Mouse (Mus musculus): ENCODE results near the gene AI837181. TPM values are rescaled to one million over a fixed set of nuclear protein-coding genes. Genes with fewer than 3 reads are reported as not detected.
"Not testable (repeated sequence)": the region's sequence is repeated elsewhere in the genome, so short reads cannot be mapped to it uniquely, and the experiment has no call there.

Gene AI837181
- total and polyA plus RNA-seq, 2 experiments from 2014 or later, result 74.1 to 98.8 TPM

- no peaks in the 10 kb centered on the region for H3K27me3 ChIP-seq (ENCODE audit: insufficient read depth, low read length)
- ATAC-seq (ENCODE audit: low FRiP score), result peak; percentile 95
- DNase-seq (ENCODE audit: low spot score), result peak; percentile 98
- 2% methylated on average over 43 of the region's 43 CpGs for WGBS
- peak within 1 kb of the TSS; percentile 93 for H3K4me3 ChIP-seq (ENCODE audit: low read depth, low read length)
- H3K36me3 ChIP-seq (ENCODE audit: insufficient read depth, low read length), result peaks cover 20% of the 10 kb centered on the region
- TF ChIP-seq CTCF (IDR thresholded peaks at IDR 0.05), result 0 out of 2 replicates have a peak, but pooled peaks have one; percentile 10
- H3K27ac ChIP-seq (ENCODE audit: low read depth, low read length), result peak within 1 kb of the TSS; percentile 94
- H3K9ac ChIP-seq (replicated peaks; ENCODE audit: low read length, poor library complexity, severe bottlenecking), result peak within 1 kb of the TSS; percentile 96
- H3K4me2 ChIP-seq (ENCODE audit: low read depth, low read length, poor library complexity, severe bottlenecking), result peak within 1 kb of the TSS; percentile 79
- H3K9me3 ChIP-seq (ENCODE audit: low read length), result no peaks in the 10 kb centered on the region
- H3K4me1 ChIP-seq (ENCODE audit: insufficient read depth, low read length), result peaks cover 18% of the 10 kb centered on the region
Observed at GRCm38 (mm10) chr19:5388588-5389242, 36.2 kb upstream of the AI837181 start, which contains the start of gene Sart1. Sart1 (minus strand) TSS chr19:5388703.

GRCm38 (mm10) chr19:5389647-5390046, 35.3 kb upstream of the AI837181 start:
- ATAC-seq (ENCODE audit: low FRiP score), result no peak
- WGBS, result 65% methylated on average over 12 of the region's 12 CpGs

DNA sequence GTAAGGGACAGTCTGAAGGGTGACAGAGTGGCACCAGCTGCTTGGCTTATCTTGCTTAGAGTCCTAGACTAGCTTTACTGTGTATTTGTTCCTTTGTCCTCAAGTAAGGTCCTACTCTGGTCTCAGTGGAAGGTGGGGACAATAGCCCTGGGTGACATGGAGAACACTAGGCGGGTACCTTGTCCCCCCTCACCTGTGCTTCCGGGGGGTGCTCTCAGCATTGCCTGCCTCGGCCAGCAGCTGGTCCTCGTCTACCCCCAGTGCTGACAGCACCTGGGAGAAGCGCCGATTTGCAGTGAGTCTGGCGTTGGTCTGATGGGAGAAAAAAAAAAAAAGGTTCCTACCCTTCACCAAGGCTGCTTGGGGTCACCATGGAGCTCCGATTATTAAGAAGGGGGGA, 34.5 kb upstream of the AI837181 start:
- H3K9ac ChIP-seq (replicated peaks; ENCODE audit: low read length, poor library complexity, severe bottlenecking), result no peak overlapping the region
- H3K4me2 ChIP-seq (ENCODE audit: low read depth, low read length, poor library complexity, severe bottlenecking), result no peak overlapping the region
- peaks cover 3% of the 10 kb centered on the region for H3K36me3 ChIP-seq (ENCODE audit: insufficient read depth, low read length)
- peaks cover 18% of the 10 kb centered on the region for H3K4me1 ChIP-seq (ENCODE audit: insufficient read depth, low read length)
- no peak for DNase-seq (ENCODE audit: low spot score)
- no peaks in the 10 kb centered on the region for H3K27me3 ChIP-seq (ENCODE audit: insufficient read depth, low read length)
- no peak for TF ChIP-seq CTCF (IDR thresholded peaks at IDR 0.05)
- ATAC-seq (ENCODE audit: low FRiP score), result no peak
- no peak overlapping the region for H3K27ac ChIP-seq (ENCODE audit: low read depth, low read length)
- H3K4me3 ChIP-seq (ENCODE audit: low read depth, low read length), result no peak overlapping the region
- WGBS, result 92% methylated on average over 8 of the region's 8 CpGs
- no peaks in the 10 kb centered on the region for H3K9me3 ChIP-seq (ENCODE audit: low read length)

More at GRCm38 (mm10) chr19:5389647-5390046, 35.3 kb upstream of the AI837181 start:
- H3K9me3 ChIP-seq (ENCODE audit: low read length), result no peaks in the 10 kb centered on the region
- H3K4me3 ChIP-seq (ENCODE audit: low read depth, low read length), result peak overlapping the region; percentile 93
- peak overlapping the region; percentile 77; the same call in 1 of the 2 replicates for H3K9ac ChIP-seq (replicated peaks; ENCODE audit: low read length, poor library complexity, severe bottlenecking)
- DNase-seq (ENCODE audit: low spot score), result no peak
- no peak overlapping the region for H3K27ac ChIP-seq (ENCODE audit: low read depth, low read length)
- no peaks in the 10 kb centered on the region for H3K27me3 ChIP-seq (ENCODE audit: insufficient read depth, low read length)
- peak overlapping the region; percentile 79 for H3K4me2 ChIP-seq (ENCODE audit: low read depth, low read length, poor library complexity, severe bottlenecking)
- H3K36me3 ChIP-seq (ENCODE audit: insufficient read depth, low read length), result peaks cover 11% of the 10 kb centered on the region
- H3K4me1 ChIP-seq (ENCODE audit: insufficient read depth, low read length), result peaks cover 18% of the 10 kb centered on the region
- TF ChIP-seq CTCF (IDR thresholded peaks at IDR 0.05), result no peak

- Histone ChIP-seq H3K27me3 (ENCODE audit: insufficient read depth, low read length) (no peaks in the 10 kb centered on the region), H3K9me3 (ENCODE audit: low read length) (no peaks in the 10 kb centered on the region), H3K9ac (replicated peaks; ENCODE audit: low read length, poor library complexity, severe bottlenecking) (no peak overlapping the region), H3K4me1 (ENCODE audit: insufficient read depth, low read length) (peaks cover 10% of the 10 kb centered on the region; the same call in 1 of the 2 replicates), H3K4me3 (ENCODE audit: low read depth, low read length) (no peak overlapping the region), H3K36me3 (ENCODE audit: insufficient read depth, low read length) (no peaks in the 10 kb centered on the region), H3K4me2 (ENCODE audit: low read depth, low read length, poor library complexity, severe bottlenecking) (no peak overlapping the region), H3K27ac (ENCODE audit: low read depth, low read length) (no peak overlapping the region)
- 58% methylated on average over 4 of the region's 4 CpGs for WGBS
- peak; percentile 32 for DNase-seq (ENCODE audit: low spot score)
- ATAC-seq (ENCODE audit: low FRiP score), result no peak
- no peak for TF ChIP-seq CTCF (IDR thresholded peaks at IDR 0.05)
Observed at GRCm38 (mm10) chr19:5392892-5393291, 32.1 kb upstream of the AI837181 start.

DNA sequence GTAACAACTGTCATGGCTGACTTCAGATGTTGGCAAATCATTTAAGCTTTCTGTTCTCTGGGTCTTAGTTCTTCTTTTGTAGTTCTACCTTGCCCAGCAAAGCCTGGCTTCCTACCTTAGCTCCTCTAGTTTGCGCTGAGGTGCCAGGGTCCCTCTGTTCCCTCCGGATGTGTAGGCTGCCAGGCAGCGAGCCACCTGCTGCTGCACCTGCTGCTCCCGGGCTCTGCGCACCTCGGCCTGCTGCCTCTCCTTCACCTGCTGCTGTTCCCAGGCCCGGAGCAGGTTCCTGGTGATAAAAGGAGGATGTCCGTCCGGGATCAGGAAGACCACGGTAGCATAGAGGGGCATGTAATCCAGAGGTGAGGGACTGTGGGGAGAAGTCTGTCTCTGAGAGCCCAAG, 30.8 kb upstream of the AI837181 start:
- Histone ChIP-seq H3K36me3 (ENCODE audit: insufficient read depth, low read length) (no peaks in the 10 kb centered on the region), H3K27ac (ENCODE audit: low read depth, low read length) (no peak overlapping the region), H3K27me3 (ENCODE audit: insufficient read depth, low read length) (no peaks in the 10 kb centered on the region), H3K4me2 (ENCODE audit: low read depth, low read length, poor library complexity, severe bottlenecking) (no peak overlapping the region), H3K4me3 (ENCODE audit: low read depth, low read length) (no peak overlapping the region), H3K4me1 (ENCODE audit: insufficient read depth, low read length) (peaks cover 10% of the 10 kb centered on the region; the same call in 1 of the 2 replicates), H3K9me3 (ENCODE audit: low read length) (no peaks in the 10 kb centered on the region), H3K9ac (replicated peaks; ENCODE audit: low read length, poor library complexity, severe bottlenecking) (no peak overlapping the region)
- DNase-seq (ENCODE audit: low spot score) (no peak), ATAC-seq (ENCODE audit: low FRiP score) (no peak)
- no peak for TF ChIP-seq CTCF (IDR thresholded peaks at IDR 0.05)
- WGBS, result 53% methylated on average over 10 of the region's 10 CpGs

GRCm38 (mm10) chr19:5395371-5395770, 29.6 kb upstream of the AI837181 start:
- H3K9ac ChIP-seq (replicated peaks; ENCODE audit: low read length, poor library complexity, severe bottlenecking), result no peak overlapping the region
- WGBS, result 69% methylated on average over 4 of the region's 4 CpGs
- no peaks in the 10 kb centered on the region for H3K36me3 ChIP-seq (ENCODE audit: insufficient read depth, low read length)
- H3K4me2 ChIP-seq (ENCODE audit: low read depth, low read length, poor library complexity, severe bottlenecking), result no peak overlapping the region
- DNase-seq (ENCODE audit: low spot score) (no peak), ATAC-seq (ENCODE audit: low FRiP score) (no peak)
- H3K9me3 ChIP-seq (ENCODE audit: low read length), result no peaks in the 10 kb centered on the region
- H3K27ac ChIP-seq (ENCODE audit: low read depth, low read length), result no peak overlapping the region
- no peaks in the 10 kb centered on the region for H3K4me1 ChIP-seq (ENCODE audit: insufficient read depth, low read length)
- no peak overlapping the region for H3K4me3 ChIP-seq (ENCODE audit: low read depth, low read length)
- H3K27me3 ChIP-seq (ENCODE audit: insufficient read depth, low read length), result no peaks in the 10 kb centered on the region
- TF ChIP-seq CTCF (IDR thresholded peaks at IDR 0.05), result no peak

GRCm38 (mm10) chr19:5401073-5401472, 23.9 kb upstream of the AI837181 start:
- not testable (repeated sequence) for H3K4me3 ChIP-seq (ENCODE audit: low read depth, low read length); H3K9me3 ChIP-seq (ENCODE audit: low read length); H3K36me3 ChIP-seq (ENCODE audit: insufficient read depth, low read length); H3K4me1 ChIP-seq (ENCODE audit: insufficient read depth, low read length); DNase-seq (ENCODE audit: low spot score); H3K4me2 ChIP-seq (ENCODE audit: low read depth, low read length, poor library complexity, severe bottlenecking); ATAC-seq (ENCODE audit: low FRiP score); H3K27me3 ChIP-seq (ENCODE audit: insufficient read depth, low read length); H3K9ac ChIP-seq (replicated peaks; ENCODE audit: low read length, poor library complexity, severe bottlenecking); H3K27ac ChIP-seq (ENCODE audit: low read depth, low read length)
- 68% methylated on average over 4 of the region's 4 CpGs for WGBS

Data from midbrain, postnatal 0 days (tissue).